Mouse (Mus musculus) spleen, adult 18-20 months (tissue): ENCODE data around the gene Syngr3.

Experiments
- DNase-seq, 2 experiments: peaks; one replicate each; pipeline ENCODE4 v3.0.0; 2022; ENCODE audit warnings: mixed read lengths in 2 of 2

Gene Syngr3

GRCm38 (mm10) chr17:24644030-24644715 lies 45.6 kb downstream of the Syngr3 start:
- no peak for DNase-seq

- no peak for DNase-seq
Measured at GRCm38 (mm10) chr17:24642791-24643343, 46.9 kb downstream of the Syngr3 start.

- no peak for DNase-seq
Measured at GRCm38 (mm10) chr17:24641944-24642343, 47.8 kb downstream of the Syngr3 start.

DNA sequence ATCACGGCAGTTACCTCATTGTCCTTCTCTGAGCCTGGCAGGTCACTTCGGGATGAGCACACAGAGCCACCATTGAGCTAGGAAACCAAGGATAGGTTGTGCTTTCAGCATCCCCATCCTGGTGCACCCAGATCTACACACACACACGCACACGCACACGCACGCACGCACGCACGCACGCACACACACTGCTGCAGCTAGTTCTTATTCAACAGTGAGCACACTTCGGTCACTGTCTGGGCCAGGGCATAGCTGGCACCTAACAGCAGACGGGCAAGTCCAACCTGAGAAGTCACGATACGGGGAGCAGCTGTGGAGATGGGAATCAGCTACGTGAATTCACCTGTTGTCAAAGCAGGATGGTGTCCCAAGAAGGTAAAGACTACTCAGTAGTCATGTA lies 49.2 kb downstream of the Syngr3 start:
- no peak for DNase-seq

GRCm38 (mm10) chr17:24640119-24640518 lies 49.6 kb downstream of the Syngr3 start:
- DNase-seq, result no peak

DNA sequence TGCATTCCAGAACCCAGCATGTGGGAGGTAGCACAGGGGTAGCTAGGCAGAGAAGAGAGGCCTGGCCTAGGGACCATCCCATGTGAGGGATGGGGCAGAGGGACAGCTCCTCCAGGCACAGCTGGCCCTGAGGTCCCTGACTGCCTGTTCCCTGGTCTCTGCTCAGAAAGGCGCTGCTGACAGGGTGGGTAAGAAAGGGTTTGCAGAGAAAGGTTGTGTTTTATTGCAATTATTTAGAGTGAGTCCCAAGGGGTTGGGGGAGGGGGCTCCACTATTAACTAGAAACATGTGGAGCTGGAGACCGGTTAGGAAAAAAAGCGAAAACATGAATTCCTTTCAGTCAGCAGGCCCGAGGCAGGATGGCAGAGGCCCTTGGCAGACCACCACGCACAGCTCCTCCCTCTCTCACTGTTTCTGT lies 50.2 kb downstream of the Syngr3 start:
- DNase-seq, result no peak

DNA sequence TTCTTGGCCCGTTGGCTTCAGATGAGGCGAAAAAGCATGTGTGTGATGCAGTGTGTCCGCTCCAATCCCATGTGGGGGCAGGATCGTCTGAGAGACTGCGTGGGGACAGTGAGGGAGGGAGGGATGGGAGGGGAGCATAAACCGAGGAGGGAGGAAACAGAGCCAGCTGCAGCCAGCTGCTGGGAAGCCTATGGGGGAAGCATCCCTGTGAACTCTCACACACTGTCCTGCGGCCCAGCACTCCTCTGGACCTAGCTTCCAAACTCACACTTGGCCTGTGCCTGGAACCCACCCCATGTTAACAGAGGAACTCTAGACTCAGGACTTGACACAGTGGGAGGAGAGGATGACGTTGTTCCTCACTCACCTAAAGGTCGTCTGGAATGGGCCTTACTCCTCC lies 50.9 kb downstream of the Syngr3 start:
- no peak for DNase-seq

- no peak for DNase-seq
Measured at GRCm38 (mm10) chr17:24638214-24638613, 51.5 kb downstream of the Syngr3 start.

GRCm38 (mm10) chr17:24636781-24637481 lies 52.8 kb downstream of the Syngr3 start:
- DNase-seq, result no peak

DNA sequence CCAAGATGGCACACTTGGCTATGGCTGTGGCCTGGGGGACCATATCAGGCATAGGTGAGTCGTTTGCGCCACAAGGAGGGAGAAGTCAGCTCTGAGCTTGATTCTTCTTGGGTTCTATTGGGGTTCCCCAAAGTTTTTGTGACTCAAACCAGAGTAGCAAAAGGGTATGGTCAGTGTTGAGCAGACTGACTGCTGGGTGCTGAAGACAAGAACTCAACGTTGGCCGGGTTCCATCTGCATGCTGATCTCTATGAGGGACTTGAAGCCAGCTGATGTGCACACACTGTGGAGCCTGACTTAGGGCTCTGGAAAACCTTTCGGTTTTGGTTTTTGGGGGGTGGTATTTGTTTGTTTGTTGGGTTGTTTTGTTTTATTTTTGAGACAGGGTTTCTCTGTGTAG lies 54.1 kb downstream of the Syngr3 start:
- no peak for DNase-seq
